Mouse (Mus musculus): Measurements from ENCODE around the gene Cacna1a.
"Not testable (repeated sequence)": the region's sequence is repeated elsewhere in the genome, so short reads cannot be mapped to it uniquely, and the experiment has no call there.

Cacna1a gene

DNA sequence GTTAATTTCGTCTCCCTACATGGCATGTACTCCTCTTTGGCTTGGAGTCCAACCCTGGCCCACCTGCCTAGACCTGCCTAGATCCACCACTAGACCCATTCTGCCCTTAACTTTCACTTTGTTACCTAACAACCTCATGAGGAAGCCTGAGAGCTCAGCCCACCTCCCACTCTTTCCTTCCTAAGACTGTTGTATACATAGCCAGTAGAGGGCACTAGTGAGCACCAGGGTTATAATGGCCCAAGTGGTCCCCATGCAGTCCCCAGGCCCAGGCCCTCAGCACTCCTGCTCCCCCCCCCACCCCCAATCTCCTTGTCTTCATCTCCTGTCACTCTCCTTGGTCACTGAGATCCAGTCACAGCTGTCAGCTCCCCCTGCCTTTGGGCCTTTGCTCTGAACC lies 86.2 kb downstream of the Cacna1a start:
- DNase-seq (ENCODE audit: low spot score), result no peak

DNA sequence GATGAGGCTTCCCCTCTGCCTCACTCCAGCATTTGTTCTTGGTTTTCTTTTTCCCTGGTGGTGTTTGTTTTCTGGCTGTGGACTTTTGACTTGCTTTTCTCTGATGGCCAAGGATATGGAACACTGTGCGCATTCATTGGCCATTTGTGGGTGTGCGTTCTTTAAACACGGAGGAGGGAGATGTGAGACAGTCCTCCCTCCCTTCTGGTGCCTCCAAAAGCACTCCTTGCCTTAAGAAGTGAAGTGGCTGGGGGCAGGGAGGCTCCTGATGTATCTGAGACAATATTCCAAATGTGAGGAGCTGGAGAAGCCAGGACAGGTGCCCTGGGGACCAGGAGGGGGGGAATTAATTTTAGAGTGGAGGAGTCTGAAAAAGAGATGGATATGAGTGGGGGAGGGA lies 89.1 kb downstream of the Cacna1a start:
- no peak for DNase-seq (ENCODE audit: low spot score)

DNA sequence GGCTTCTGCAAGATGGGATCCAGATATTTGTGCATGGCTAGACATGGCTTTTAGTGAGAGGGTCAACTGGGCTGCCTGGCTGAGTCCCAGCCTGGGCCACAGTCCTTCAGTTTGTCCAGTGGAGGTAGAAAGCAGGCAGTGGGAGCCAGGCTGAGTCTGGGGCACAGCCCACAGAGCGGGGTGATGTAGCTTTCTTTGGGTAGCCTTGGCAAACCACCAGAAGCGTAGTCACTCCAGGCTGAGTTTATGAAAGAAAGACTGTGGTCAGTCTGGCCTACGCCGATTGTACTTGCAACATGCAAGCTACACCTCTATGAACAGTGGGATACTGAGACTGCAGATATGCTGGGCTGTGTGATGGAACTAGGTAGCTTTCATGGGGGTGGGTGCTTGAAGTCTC lies 94.8 kb downstream of the Cacna1a start:
- DNase-seq (ENCODE audit: low spot score), result no peak

DNA sequence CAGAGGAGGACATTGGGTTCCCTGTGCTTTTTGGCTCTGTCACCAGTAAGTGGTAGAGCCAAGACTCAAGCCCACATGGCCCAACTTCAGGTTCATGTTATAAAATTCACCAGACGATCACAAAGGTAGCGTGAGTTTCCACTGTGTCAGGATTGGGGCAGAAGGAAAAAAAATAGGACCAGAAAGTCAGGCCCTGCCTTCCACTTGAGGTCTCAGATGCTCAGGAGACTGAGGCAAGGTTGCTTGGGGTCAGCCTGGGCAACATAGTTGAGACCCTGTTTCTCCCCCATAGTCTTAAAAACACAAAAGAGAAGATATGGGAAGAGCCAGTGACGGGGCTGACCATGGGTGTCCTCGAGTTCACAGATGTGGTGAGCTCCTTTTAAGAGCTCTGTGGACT lies 97.1 kb downstream of the Cacna1a start:
- DNase-seq (ENCODE audit: low spot score), result no peak

- DNase-seq (ENCODE audit: low spot score), result no peak
Observed at GRCm38 (mm10) chr8:84485864-84486263, 97.6 kb downstream of the Cacna1a start.

DNA sequence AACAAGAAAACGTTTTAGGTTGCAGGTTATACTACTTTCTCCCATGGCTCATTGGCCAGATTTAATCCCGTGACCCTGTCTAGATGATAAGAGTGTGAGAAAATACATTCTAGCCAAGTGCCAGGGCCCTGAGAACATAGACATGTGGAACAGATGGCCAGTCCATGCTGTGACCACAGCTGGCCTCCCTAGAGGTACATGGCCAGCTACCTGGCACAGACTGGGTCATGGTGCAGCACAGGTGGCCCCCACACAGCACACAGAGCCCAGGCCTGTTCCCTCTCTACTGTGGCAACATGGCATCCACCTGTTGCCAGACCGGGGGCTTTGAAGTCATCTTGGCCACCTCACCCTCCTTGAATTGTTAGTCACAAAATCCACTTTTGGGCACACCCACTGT lies 101.0 kb downstream of the Cacna1a start:
- DNase-seq (ENCODE audit: low spot score), result no peak

DNA sequence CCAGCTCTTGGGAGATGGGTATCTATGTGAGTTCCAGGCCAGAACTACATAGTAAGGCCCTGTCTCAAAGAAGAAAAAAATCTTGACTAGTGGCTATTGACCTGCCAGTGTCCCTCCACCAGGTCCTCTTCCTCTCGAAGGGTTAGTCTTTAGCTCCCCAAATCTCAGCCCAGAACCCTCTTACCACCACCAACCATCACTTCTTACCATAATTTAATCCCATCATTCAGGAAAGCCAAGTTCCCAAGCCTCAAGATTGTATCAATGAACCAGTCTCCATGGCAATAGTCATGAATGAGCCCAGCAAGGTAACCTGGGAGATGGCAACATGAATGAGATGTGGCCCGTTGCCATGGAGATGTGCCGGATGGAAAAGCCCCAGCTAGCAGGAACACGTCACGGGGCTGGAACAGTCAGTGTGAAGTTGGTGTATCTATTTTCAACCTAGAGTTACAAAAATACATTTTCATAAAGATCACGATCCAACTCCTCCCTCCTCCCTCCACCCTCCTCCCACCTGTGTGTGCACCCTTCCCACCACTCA lies 106.4 kb downstream of the Cacna1a start:
- no peak for DNase-seq (ENCODE audit: low spot score)

- DNase-seq (ENCODE audit: low spot score), result no peak
Observed at GRCm38 (mm10) chr8:84501181-84501580, 112.9 kb downstream of the Cacna1a start.

- DNase-seq (ENCODE audit: low spot score), result peak; percentile 2
Observed at GRCm38 (mm10) chr8:84501671-84502308, 113.5 kb downstream of the Cacna1a start.

GRCm38 (mm10) chr8:84502638-84503037 lies 114.4 kb downstream of the Cacna1a start:
- DNase-seq (ENCODE audit: low spot score), result no peak

DNA sequence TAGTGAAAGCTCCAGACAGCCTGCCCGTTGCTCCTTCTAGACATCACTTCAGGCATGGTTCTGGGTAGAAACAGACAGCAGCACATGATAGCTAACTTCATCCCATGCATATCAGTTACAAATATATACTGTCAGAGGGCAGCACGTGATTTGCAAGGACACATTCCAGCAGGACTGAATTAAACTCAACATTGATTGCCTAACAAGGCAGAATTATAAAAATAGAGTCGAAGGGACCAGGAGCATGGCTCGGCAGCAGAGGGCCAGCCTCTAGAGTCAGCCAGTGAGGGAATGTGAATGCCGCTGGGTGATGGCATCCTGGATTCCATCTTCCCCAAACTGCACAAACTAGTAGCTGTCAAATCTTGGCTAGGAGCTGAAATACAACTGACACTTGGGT lies 119.0 kb downstream of the Cacna1a start:
- no peak for DNase-seq (ENCODE audit: low spot score)

GRCm38 (mm10) chr8:84509764-84510163 lies 121.5 kb downstream of the Cacna1a start:
- not testable (repeated sequence) for DNase-seq (ENCODE audit: low spot score)

- DNase-seq (ENCODE audit: low spot score), result no peak
Observed at GRCm38 (mm10) chr8:84511621-84512020, 123.4 kb downstream of the Cacna1a start.

DNA sequence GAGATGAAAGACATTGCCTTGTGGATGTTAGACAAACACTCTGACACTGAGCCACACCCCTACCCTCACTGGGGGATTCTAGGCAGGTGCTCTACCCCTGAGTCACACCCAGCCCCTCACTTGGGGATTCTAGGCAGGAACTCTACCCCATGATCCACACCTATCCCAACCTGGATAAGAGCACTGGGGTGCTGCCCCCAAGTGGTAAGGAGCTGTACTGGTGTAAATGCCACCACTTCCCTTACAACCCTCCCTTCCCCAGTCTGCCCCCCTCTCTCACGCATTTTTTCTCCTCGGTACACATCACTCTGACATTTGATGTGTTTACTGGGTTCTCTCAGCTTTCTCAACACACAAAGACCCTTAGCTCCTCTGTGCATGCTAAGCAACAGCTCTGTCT lies 125.5 kb downstream of the Cacna1a start:
- DNase-seq (ENCODE audit: low spot score), result peak; percentile 4

DNA sequence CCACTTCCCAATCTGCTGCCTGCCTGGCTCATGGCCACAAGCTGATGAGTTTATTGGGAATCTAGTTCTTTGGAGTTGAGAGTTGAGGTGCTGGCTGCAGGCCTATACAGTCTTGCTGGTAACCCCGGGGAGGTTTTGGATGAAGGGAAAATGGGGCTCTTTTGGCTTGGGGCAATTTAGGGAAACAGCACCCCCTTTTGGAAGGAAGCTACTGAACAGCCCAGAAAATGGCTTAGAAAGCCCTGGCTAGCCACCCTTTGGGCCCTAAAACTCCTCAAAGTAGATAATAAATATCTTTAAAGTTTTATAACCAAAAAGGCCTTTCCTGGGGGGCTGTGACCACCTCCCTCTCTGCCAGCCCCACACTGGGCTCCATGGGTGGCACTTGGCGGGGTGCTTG lies 129.9 kb downstream of the Cacna1a start:
- no peak for DNase-seq (ENCODE audit: low spot score)

GRCm38 (mm10) chr8:84518720-84519119 lies 130.5 kb downstream of the Cacna1a start:
- DNase-seq (ENCODE audit: low spot score), result no peak

DNA sequence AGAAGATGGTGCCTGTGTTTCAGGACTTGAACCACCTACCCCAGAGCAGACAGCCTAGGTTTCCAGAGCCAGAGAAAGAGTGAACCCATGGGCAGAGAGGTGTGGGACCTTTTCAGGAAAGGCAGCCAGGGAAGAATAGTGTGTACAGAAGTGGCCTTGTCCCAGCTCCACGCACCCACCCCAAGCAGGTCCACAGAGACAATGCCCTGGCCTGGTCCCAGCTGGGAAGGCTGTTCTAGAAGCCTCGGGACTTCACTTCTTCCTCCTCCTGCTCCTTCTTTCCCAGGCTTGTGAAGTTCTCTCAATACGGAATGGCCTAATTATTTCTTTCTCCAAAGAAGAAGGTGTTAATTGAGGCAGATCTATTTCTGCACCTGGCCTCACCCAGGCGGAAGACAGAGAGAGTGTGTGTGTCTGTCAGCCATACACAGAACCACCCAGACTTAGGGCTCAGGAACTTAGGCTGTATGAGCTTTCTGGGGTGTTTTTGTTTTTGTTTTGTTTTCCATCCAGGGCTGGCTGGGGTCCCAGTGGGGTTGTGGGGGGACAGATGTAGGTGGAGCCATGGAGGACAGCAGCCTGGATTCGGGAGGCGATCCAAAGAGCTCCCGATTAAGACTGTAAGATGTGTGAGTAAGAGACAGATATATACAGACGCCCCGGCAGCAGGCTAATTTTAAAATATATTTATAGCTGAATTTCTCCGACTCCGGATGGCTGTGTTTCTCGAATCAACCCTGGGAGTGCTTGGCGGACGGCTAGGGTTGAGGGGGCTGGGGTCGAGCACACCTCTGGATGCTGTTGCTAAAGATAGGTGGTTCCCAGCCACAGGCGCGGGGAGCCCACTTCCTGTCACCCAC lies 131.8 kb downstream of the Cacna1a start:
- DNase-seq (ENCODE audit: low spot score), result no peak

DNA sequence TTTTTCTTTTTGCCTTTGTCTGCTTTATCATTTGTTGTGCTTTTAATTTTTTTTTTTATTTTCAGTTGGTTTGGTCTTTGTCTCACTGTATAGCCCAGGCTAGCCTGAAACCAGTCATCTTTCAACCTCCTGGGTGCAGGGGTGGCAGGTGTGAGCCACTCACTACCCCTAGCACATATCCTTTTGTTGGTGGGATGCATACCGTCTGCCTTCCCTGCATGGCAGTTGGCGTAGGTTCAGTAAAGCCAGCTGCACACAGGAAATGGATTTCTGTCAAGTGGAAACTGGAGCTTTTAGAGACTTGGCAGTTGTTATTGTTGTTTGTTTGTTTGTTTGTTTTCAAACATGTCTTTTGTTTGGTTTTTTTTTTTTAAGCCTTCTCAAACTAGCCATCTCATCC lies 132.8 kb downstream of the Cacna1a start:
- DNase-seq (ENCODE audit: low spot score), result no peak

- no peak for DNase-seq (ENCODE audit: low spot score)
Observed at GRCm38 (mm10) chr8:84528036-84528435, 139.8 kb downstream of the Cacna1a start.

- no peak for DNase-seq (ENCODE audit: low spot score)
Observed at GRCm38 (mm10) chr8:84529548-84529947, 141.3 kb downstream of the Cacna1a start.

DNA sequence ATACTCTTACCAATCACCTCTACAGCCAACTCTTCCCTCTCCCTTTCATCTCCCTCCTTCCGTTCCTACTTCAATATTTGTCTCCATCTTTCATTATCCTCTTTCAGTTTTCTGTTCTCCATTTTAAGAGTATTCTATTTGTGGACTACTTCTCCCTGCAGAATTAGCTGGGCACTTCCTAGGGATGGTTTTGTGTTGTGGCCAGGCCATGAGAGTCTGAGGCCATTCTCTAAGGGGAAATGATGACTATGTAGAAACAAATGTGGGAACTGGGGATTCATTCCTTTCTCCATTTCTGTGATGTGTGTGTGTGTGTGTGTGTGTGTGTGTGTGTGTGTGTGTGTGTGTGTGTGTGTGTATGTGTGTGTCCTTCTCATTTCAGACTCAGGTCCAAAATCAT lies 144.5 kb downstream of the Cacna1a start:
- DNase-seq (ENCODE audit: low spot score), result no peak

DNA sequence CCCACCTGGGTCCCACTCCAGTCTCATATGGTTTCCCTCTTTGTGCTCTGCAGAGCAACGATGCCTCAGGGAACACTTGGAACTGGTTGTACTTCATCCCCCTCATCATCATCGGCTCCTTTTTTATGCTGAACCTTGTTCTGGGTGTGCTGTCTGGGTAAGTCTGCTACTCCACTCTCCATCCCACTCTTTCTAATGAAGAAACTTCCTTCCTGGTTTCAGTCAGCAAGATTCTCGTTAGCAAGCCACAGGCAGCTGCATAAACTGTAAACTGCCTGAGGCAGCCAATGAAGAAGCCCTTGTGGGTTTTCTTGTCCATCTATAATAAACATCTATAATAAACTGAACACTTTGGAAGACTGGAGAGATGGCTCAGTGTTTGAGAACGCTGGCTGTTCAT lies 145.1 kb downstream of the Cacna1a start:
- DNase-seq (ENCODE audit: low spot score), result no peak

DNA sequence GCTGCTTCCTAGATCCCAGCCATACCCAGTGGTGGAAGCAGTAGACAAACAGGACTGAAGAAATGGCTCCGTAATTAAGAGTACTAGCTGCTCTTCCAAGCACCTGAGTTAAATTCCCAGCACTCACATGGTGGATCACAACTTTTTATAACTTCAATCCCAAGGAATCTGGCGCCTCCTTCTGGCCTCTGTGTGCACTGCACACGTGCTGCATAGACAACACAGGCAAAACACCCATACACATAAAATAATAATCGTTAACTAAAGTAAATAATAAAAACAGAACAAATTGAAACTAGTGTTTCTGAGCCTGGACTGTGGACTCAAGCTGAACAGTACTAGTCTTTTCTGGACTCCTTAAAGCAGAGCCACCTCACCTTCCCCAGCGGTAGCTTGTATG lies 148.7 kb downstream of the Cacna1a start:
- no peak for DNase-seq (ENCODE audit: low spot score)
